Mouse (Mus musculus) mesoderm, embryonic 11.5 days (tissue): ENCODE measurements around the gene Kctd10.

Source experiments
- DNase-seq: peaks from one replicate; pipeline ENCODE4 v3.0.0-alpha.2; 2012; ENCODE audit warnings: low read depth, low spot score

The Kctd10 gene

GRCm38 (mm10) chr5:114347005-114347404, 33.3 kb downstream of the Kctd10 start:
- no peak for DNase-seq

- DNase-seq = no peak
These were observed 34.8 kb downstream of the Kctd10 start for GRCm38 (mm10) chr5:114345538-114345937.

GRCm38 (mm10) chr5:114343612-114344011, 36.7 kb downstream of the Kctd10 start:
- DNase-seq = no peak

- DNase-seq = no peak
These were observed 37.3 kb downstream of the Kctd10 start for GRCm38 (mm10) chr5:114342996-114343395.

- DNase-seq = peak; percentile 67
These were observed 56.4 kb downstream of the Kctd10 start for GRCm38 (mm10) chr5:114323791-114324507.

GRCm38 (mm10) chr5:114323105-114323790, 57.1 kb downstream of the Kctd10 start:
- DNase-seq = no peak
